Mouse (Mus musculus) CH12.LX (cell line): ENCODE data around the gene Adtrp.

Source experiments
- CTCF ChIP-seq, 2 experiments: IDR thresholded peaks in 1 of 2; conservative IDR thresholded peaks in 1 of 2; 2 replicates each; pipeline ENCODE4 v1.5.1; 2011 to 2012; ENCODE audit warnings: low read depth in 2 of 2, low read length in 2 of 2, improper control_type of control experiment in 1 of 2, inconsistent platforms in 1 of 2, mild to moderate bottlenecking in 1 of 2, moderate library complexity in 1 of 2
- E2F4 ChIP-seq: IDR thresholded peaks from 2 replicates; pipeline ENCODE4 v1.6.1; 2011; ENCODE audit warnings: low read depth, low read length, improper control_type of control experiment; ENCODE audit not compliant: insufficient replicate concordance
- MYC ChIP-seq: IDR thresholded peaks from 2 replicates; pipeline ENCODE4 v1.6.1; 2011; ENCODE audit warnings: low read depth, mild to moderate bottlenecking, improper control_type of control experiment, low read length
- POLR2A ChIP-seq: IDR thresholded peaks from 2 replicates; pipeline ENCODE4 v1.6.1; 2011; ENCODE audit warnings: low read depth, mild to moderate bottlenecking, improper control_type of control experiment, low read length
- USF1 ChIP-seq: IDR thresholded peaks from 2 replicates; pipeline ENCODE4 v1.6.1; 2014; ENCODE audit warnings: low read depth, mild to moderate bottlenecking, inconsistent platforms, low read length, improper control_type of control experiment
- USF2 ChIP-seq: conservative IDR thresholded peaks from 2 replicates; pipeline ENCODE4 v1.6.1; 2011; ENCODE audit warnings: low read depth, low read length, improper control_type of control experiment
- ZKSCAN1 ChIP-seq: IDR thresholded peaks from 2 replicates; pipeline ENCODE4 v1.6.1; 2012; ENCODE audit warnings: low read depth, inconsistent platforms, low read length, improper control_type of control experiment, borderline replicate concordance
- ZMIZ1 ChIP-seq: IDR thresholded peaks from 2 replicates; pipeline ENCODE4 v1.6.1; 2012; ENCODE audit warnings: low read depth, mild to moderate bottlenecking, inconsistent platforms, low read length, improper control_type of control experiment

- no peak for TF ChIP-seq POLR2A
- no peak for TF ChIP-seq ZKSCAN1
- no peak for TF ChIP-seq USF2
- no peak for TF ChIP-seq MYC
- TF ChIP-seq ZMIZ1: no peak
- no peak for TF ChIP-seq CTCF (conservative IDR thresholded peaks at IDR 0.05 in 1 of 2, IDR thresholded peaks at IDR 0.05 in 1 of 2; ENCODE audit: low read depth in 2 of 2, low read length in 2 of 2)
- TF ChIP-seq E2F4: no peak
- no peak for TF ChIP-seq USF1
These were observed 2.5 kb downstream of the Adtrp start for GRCm38 (mm10) chr13:41845013-41845412.
